Mouse (Mus musculus) liver, embryonic 16.5 days (tissue): ENCODE measurements around the gene Fam151b. TPM values are rescaled to one million over a fixed set of nuclear protein-coding genes. Genes with fewer than 3 reads are reported as not detected.

Experiments
- ATAC-seq: fragments of 200-750 bp; cut with Nextera tagmentation; 2 replicates; pipeline ENCODE4 v1.8.0; 2017; ENCODE audit warnings: low read depth, mild to moderate bottlenecking, moderate number of reproducible peaks, moderate library complexity
- H3K27ac ChIP-seq: fragments of 300-500 bp; sonication (generic); 2 replicates; pipeline ENCODE4 v1.5.1; 2014; ENCODE audit warnings: mild to moderate bottlenecking, low read length
- H3K27me3 ChIP-seq: fragments of 300-500 bp; sonication (generic); 2 replicates; pipeline ENCODE4 v1.6.1; 2014; ENCODE audit warnings: low read depth, low read length, mixed read lengths; ENCODE audit not compliant: control insufficient read depth, insufficient read depth
- H3K36me3 ChIP-seq: fragments of 300-500 bp; sonication (generic); 2 replicates; pipeline ENCODE4 v1.6.1; 2014; ENCODE audit warnings: mild to moderate bottlenecking; ENCODE audit not compliant: control insufficient read depth, insufficient read depth
- H3K4me1 ChIP-seq: fragments of 300-500 bp; sonication (generic); 2 replicates; pipeline ENCODE4 v1.6.1; 2014; ENCODE audit warnings: low read depth, low read length, mixed read lengths; ENCODE audit not compliant: control insufficient read depth
- H3K4me2 ChIP-seq: fragments of 300-500 bp; sonication (generic); 2 replicates; pipeline ENCODE4 v1.6.1; 2014; ENCODE audit warnings: low read depth, low read length, mixed read lengths
- H3K4me3 ChIP-seq: fragments of 300-500 bp; sonication (generic); 2 replicates; pipeline ENCODE4 v1.5.1; 2014; ENCODE audit warnings: low read depth, mild to moderate bottlenecking, low read length
- H3K9ac ChIP-seq: fragments of 300-500 bp; sonication (generic); 2 replicates; pipeline ENCODE4 v1.6.1; 2014; ENCODE audit warnings: low read depth, low read length
- H3K9me3 ChIP-seq: fragments of 300-500 bp; sonication (generic); replicated peaks from 2 replicates; pipeline ENCODE4 v1.6.1; 2016; ENCODE audit warnings: low read length; ENCODE audit not compliant: control insufficient read depth
- WGBS: fragments of 180-500 bp; shearing (Covaris S2); extraction: QIAGEN DNeasy Blood & Tissue Kit; methylation state at CpG from one replicate; pipeline ENCODE4 v1.1.7; 2014; ENCODE audit not compliant: insufficient replicate concordance; 5-methylcytosine and 5-hydroxymethylcytosine counted together
- polyA plus RNA-seq: library from polyadenylated mRNA; unstranded; fragments of >200 nt; fragmentation: Nextera tagmentation; extraction: Ambion mirVana; gene quantifications from 2 replicates; pipeline ENCODE4 v1.2.1, GENCODE M21; 2015

Fam151b gene
- polyA plus RNA-seq, 1 experiment from 2014 or later: 0.07 TPM

DNA sequence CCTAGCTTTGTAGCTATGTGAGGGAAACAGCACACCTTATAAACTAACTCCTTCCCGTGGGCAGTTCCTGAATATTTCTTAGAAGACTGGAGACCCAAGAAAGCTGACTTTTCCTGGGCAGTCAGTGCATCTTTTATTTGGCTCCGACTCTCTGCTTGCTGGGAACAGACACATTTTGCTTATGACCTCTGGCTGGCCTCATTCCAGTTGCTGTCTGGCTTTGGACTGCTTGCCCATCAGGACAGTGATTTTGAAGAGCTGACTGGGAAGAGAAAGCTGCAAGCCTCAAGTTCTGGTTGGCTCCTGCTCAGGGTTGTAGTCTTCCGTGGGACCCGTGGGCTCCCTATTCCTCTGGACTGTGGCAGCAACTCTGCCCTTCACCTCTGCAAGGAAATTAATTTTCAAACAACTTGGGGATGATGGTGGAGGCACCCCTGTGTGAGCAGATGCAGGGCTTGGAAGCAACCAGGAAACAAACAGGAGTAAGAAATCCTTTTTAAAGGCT is 56.4 kb downstream of the Fam151b start:
- Histone ChIP-seq H3K4me1 (no peaks in the 10 kb centered on the region; the same call in 1 of the 2 replicates), H3K4me3 (no peak overlapping the region), H3K9ac (no peak overlapping the region), H3K36me3 (no peaks in the 10 kb centered on the region), H3K4me2 (no peak overlapping the region), H3K27ac (no peak overlapping the region), H3K9me3 (no peaks in the 10 kb centered on the region), H3K27me3 (peaks cover 58% of the 10 kb centered on the region)
- 28% methylated on average over 4 of the region's 4 CpGs for WGBS
- no peak for ATAC-seq

DNA sequence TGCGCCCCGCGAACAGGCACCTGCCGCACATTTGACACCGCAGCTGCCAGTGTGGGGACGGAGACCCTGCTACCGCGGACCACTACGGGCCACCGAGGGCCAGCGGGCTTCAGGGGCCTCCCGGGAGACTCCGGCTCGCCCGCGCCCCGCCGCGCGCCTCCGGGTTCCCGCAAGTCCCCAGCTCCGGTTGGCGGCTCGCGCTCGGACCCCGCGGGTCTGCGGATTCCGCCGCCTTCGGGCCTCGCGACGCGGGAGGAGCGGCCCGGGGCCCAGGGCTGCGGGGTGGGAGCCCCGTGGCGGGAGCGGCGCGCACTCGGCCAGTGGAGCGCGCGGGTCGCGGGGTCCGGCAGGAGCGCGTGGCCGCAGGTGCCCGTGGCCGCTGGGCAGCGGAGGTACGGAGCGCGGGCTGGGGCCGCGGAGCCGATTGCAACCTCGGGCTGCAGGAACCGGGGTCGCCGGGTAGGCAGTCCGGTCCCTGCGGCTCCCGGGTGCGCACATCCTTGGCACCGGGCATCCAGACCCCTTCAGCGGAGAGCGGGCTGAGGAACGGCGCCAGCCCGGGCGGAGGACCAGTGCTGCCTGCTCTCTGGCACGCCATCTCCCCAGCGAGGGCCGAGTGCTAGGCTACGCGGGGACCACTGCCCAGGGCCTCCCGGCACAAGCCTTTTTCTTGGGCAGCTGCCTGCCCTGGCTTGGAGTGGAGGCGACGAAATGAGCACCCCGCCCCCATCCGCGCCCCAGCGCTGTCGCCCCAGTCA is 57.3 kb downstream of the Fam151b start:
- Histone ChIP-seq H3K4me2 (peak overlapping the region; percentile 53), H3K9ac (no peak overlapping the region), H3K9me3 (no peaks in the 10 kb centered on the region), H3K27ac (no peak overlapping the region), H3K4me1 (no peaks in the 10 kb centered on the region; the same call in 1 of the 2 replicates), H3K4me3 (peak overlapping the region; percentile 42), H3K36me3 (no peaks in the 10 kb centered on the region), H3K27me3 (peaks cover 58% of the 10 kb centered on the region)
- under 1% methylated on average over 91 of the region's 92 CpGs for WGBS
- ATAC-seq: no peak

DNA sequence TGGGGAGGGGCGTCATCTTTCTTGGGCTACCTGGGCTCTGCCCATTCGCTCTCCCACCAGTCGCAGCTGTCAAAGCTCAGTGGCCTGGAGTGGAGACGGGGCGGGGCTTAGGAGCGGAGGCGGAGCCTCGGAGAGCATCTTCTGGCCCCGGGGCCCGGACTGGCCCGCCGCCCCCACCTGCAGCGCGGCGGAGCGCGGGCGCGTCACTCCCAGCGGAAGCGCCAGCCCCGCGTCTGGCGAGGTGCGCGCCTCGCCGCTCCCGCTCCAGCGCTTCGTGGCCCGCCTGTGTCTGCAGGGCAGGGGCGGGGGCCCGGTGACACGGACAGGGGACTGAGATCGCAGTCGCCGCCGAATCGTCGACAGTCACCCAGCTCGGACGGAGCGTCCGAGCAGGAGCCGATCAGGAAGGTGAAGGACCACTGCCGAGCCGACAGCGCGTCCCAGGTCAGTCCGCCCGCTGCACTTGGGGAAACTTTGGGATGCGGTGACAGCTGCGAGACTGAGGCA is 58.0 kb downstream of the Fam151b start, which contains the start of gene Ankrd34b:
TSS of gene Ankrd34b (plus strand) at position 139 of the 507 bp plus-strand sequence.
- peak within 1 kb of the TSS; percentile 42 for H3K4me3 ChIP-seq
- ATAC-seq: no peak
- no peaks in the 10 kb centered on the region for H3K36me3 ChIP-seq
- under 1% methylated on average over 54 of the region's 54 CpGs for WGBS
- no peaks in the 10 kb centered on the region; the same call in 1 of the 2 replicates for H3K4me1 ChIP-seq
- no peaks in the 10 kb centered on the region for H3K9me3 ChIP-seq
- no peak within 1 kb of the TSS for H3K9ac ChIP-seq
- H3K27me3 ChIP-seq: peaks cover 58% of the 10 kb centered on the region
- H3K27ac ChIP-seq: no peak within 1 kb of the TSS
- peak within 1 kb of the TSS; percentile 53 for H3K4me2 ChIP-seq

DNA sequence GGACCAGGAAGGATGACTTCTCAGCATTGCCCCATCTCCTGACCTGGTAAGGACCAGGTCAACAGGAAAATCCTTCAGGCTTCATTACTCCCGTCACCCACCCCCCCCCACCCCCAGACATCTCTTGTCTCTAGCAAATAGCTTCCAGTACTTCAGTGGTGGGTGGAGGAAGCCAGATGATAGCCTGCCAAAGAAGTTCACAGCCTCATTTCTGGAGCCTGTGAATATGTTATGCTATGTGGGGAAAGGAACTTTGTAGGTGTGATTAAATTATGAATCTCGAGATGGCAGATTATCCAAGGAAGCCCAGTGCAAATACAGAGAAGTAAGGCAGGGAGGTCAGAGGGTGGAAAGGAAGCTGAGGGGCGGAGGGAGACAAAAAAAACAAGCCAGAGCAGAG is 60.1 kb downstream of the Fam151b start:
- Histone ChIP-seq H3K27ac (no peak overlapping the region), H3K9me3 (no peaks in the 10 kb centered on the region), H3K36me3 (no peaks in the 10 kb centered on the region), H3K4me2 (no peak overlapping the region), H3K27me3 (peaks cover 52% of the 10 kb centered on the region), H3K4me3 (no peak overlapping the region), H3K9ac (no peak overlapping the region), H3K4me1 (no peaks in the 10 kb centered on the region; the same call in 1 of the 2 replicates)
- WGBS: 37% methylated on average over 3 of the region's 3 CpGs
- ATAC-seq: no peak

DNA sequence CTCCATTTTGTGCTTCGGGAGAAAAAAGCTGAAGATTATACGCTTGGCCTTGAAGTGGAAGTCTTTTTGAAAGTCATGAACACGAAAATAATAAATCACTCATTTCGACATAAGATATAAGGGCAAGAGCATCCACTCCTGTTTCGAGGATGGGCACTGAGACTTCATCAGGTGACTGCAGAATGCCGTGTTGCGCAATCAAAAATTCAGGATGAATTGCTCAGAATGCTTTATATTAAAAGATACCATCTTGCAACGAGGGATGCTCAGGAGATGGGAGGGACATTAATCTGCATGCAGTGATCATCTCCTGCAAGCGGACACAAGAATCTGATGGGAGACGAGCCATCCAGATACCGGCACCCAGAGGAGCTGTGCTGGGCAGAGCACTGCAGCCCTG is 64.2 kb downstream of the Fam151b start:
- Histone ChIP-seq H3K27me3 (peaks cover 11% of the 10 kb centered on the region), H3K9ac (no peak overlapping the region), H3K27ac (no peak overlapping the region), H3K36me3 (no peaks in the 10 kb centered on the region), H3K9me3 (no peaks in the 10 kb centered on the region), H3K4me3 (no peak overlapping the region), H3K4me1 (no peaks in the 10 kb centered on the region), H3K4me2 (no peak overlapping the region)
- no peak for ATAC-seq
- WGBS: 68% methylated on average over 11 of the region's 11 CpGs

- Histone ChIP-seq H3K4me2 (no peak overlapping the region), H3K36me3 (no peaks in the 10 kb centered on the region), H3K27me3 (no peaks in the 10 kb centered on the region), H3K4me1 (no peaks in the 10 kb centered on the region), H3K9me3 (no peaks in the 10 kb centered on the region), H3K27ac (no peak overlapping the region), H3K4me3 (no peak overlapping the region), H3K9ac (no peak overlapping the region)
- no peak for ATAC-seq
- WGBS: 61% methylated on average over 2 of the region's 2 CpGs
Observed at GRCm38 (mm10) chr13:92410486-92410885, 73.3 kb downstream of the Fam151b start.

- 56% methylated on average over 3 of the region's 3 CpGs for WGBS
- ATAC-seq: no peak
- no peaks in the 10 kb centered on the region for H3K27me3 ChIP-seq
Observed at GRCm38 (mm10) chr13:92403496-92403895, 80.3 kb downstream of the Fam151b start.

DNA sequence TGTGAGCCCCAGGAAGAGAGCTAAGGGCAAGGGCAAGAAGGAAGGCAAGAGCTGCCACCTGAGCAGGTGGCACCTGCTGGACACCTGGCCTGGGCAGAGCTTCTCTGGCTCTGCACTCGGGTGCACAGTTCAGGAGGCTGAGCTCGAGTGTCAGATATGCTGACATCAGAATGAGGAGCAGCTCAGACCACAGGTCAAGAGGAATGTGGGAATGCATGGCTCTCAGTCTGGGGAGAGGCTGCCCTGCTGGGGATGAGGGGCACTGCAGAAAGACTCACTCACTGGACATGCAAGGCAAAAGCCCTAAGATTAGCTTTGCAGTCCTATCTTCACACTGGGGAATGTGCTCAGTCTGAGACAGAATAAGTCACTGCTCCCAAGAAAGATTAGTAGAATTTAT is 81.8 kb downstream of the Fam151b start:
- Histone ChIP-seq H3K4me3 (no peak overlapping the region), H3K9ac (no peak overlapping the region)
- no peak for ATAC-seq

More at GRCm38 (mm10) chr13:92403496-92403895, 80.3 kb downstream of the Fam151b start:
- Histone ChIP-seq H3K9ac (no peak overlapping the region), H3K4me2 (no peak overlapping the region), H3K27ac (no peak overlapping the region), H3K9me3 (no peaks in the 10 kb centered on the region), H3K4me1 (no peaks in the 10 kb centered on the region), H3K36me3 (no peaks in the 10 kb centered on the region), H3K4me3 (no peak overlapping the region)

More for the DNA sequence above, 81.8 kb downstream of the Fam151b start:
- H3K36me3 ChIP-seq: no peaks in the 10 kb centered on the region
- H3K27ac ChIP-seq: no peak overlapping the region
- no peaks in the 10 kb centered on the region for H3K4me1 ChIP-seq
- H3K4me2 ChIP-seq: no peak overlapping the region
- H3K9me3 ChIP-seq: no peaks in the 10 kb centered on the region
- H3K27me3 ChIP-seq: no peaks in the 10 kb centered on the region
- whole genome bisulfite sequencing: 19% methylated on average over 2 of the region's 2 CpGs
